Mouse (Mus musculus) neural tube, embryonic 15.5 days (tissue): ENCODE results near the gene Myd88. TPM values are rescaled to one million over a fixed set of nuclear protein-coding genes. Genes with fewer than 3 reads are reported as not detected.

ENCODE experiments used
- ATAC-seq: fragments of 200-750 bp; cut with Nextera tagmentation; 2 replicates; pipeline ENCODE4 v1.8.0; 2017; ENCODE audit warnings: mild to moderate bottlenecking, moderate TSS enrichment, moderate library complexity; ENCODE audit not compliant: low FRiP score
- H3K27ac ChIP-seq: fragments of 300-500 bp; sonication (generic); replicated peaks from 2 replicates; pipeline ENCODE4 v1.5.1; 2015; ENCODE audit warnings: mild to moderate bottlenecking, inconsistent platforms
- H3K27me3 ChIP-seq: fragments of 300-500 bp; sonication (generic); replicated peaks from 2 replicates; pipeline ENCODE4 v1.6.1; 2015; ENCODE audit warnings: inconsistent platforms
- H3K36me3 ChIP-seq: fragments of 300-500 bp; sonication (generic); 2 replicates; pipeline ENCODE4 v1.6.1; 2015; ENCODE audit warnings: inconsistent platforms
- H3K4me1 ChIP-seq: fragments of 300-500 bp; sonication (generic); 2 replicates; pipeline ENCODE4 v1.6.1; 2015; ENCODE audit warnings: inconsistent platforms
- H3K4me2 ChIP-seq: fragments of 300-500 bp; sonication (generic); 2 replicates; pipeline ENCODE4 v1.6.1; 2015; ENCODE audit warnings: inconsistent platforms, mild to moderate bottlenecking, moderate library complexity
- H3K4me3 ChIP-seq: fragments of 300-500 bp; sonication (generic); replicated peaks from 2 replicates; pipeline ENCODE4 v1.5.1; 2015; ENCODE audit warnings: mild to moderate bottlenecking, inconsistent platforms
- H3K9ac ChIP-seq: fragments of 300-500 bp; sonication (generic); replicated peaks from 2 replicates; pipeline ENCODE4 v1.6.1; 2015; ENCODE audit warnings: mild to moderate bottlenecking, inconsistent platforms
- H3K9me3 ChIP-seq: fragments of 300-500 bp; sonication (generic); replicated peaks from 2 replicates; pipeline ENCODE4 v1.6.1; 2016; ENCODE audit warnings: inconsistent platforms
- WGBS: fragments of 180-500 bp; shearing (Covaris S2); methylation state at CpG from one replicate; pipeline ENCODE4 v1.1.7; 2015; ENCODE audit warnings: mixed read lengths; 5-methylcytosine and 5-hydroxymethylcytosine counted together
- polyA plus RNA-seq: library from polyadenylated mRNA; unstranded; fragments of >200 nt; fragmentation: Nextera tagmentation; extraction: Ambion mirVana; gene quantifications from 2 replicates; pipeline ENCODE4 v1.2.1, GENCODE M21; 2015

Gene Myd88
- polyA plus RNA-seq, 1 experiment from 2014 or later = 6.2 TPM

- 93% methylated on average over 5 of the region's 5 CpGs for WGBS
- no peak for ATAC-seq
- no peaks in the 10 kb centered on the region for H3K27me3 ChIP-seq
- H3K9ac ChIP-seq = no peak overlapping the region
- no peaks in the 10 kb centered on the region for H3K36me3 ChIP-seq
- no peaks in the 10 kb centered on the region for H3K9me3 ChIP-seq
- H3K4me2 ChIP-seq = no peak overlapping the region
- H3K4me3 ChIP-seq = no peak overlapping the region
- H3K27ac ChIP-seq = no peak overlapping the region
- peaks cover 10% of the 10 kb centered on the region; the same call in 1 of the 2 replicates for H3K4me1 ChIP-seq
These were observed 20.2 kb upstream of the Myd88 start for GRCm38 (mm10) chr9:119361416-119361815.

- H3K4me3 ChIP-seq = peak overlapping the region; percentile 66
- peak overlapping the region; percentile 60 for H3K9ac ChIP-seq
- H3K27me3 ChIP-seq = no peaks in the 10 kb centered on the region
- peaks cover 10% of the 10 kb centered on the region; the same call in 1 of the 2 replicates for H3K4me1 ChIP-seq
- no peaks in the 10 kb centered on the region for H3K36me3 ChIP-seq
- no peak for ATAC-seq
- H3K4me2 ChIP-seq = peak overlapping the region; percentile 93
- 37% methylated on average over 9 of the region's 9 CpGs for WGBS
- no peaks in the 10 kb centered on the region for H3K9me3 ChIP-seq
- no peak overlapping the region for H3K27ac ChIP-seq
These were observed 16.8 kb upstream of the Myd88 start for GRCm38 (mm10) chr9:119358058-119358429.

GRCm38 (mm10) chr9:119357331-119358057 lies 16.3 kb upstream of the Myd88 start, which contains the start of gene Xylb:
Gene Xylb, plus strand, starts transcription at chr9:119357381.
- Histone ChIP-seq H3K4me2 (peak within 1 kb of the TSS; percentile 93), H3K4me1 (peaks cover 10% of the 10 kb centered on the region; the same call in 1 of the 2 replicates), H3K4me3 (peak within 1 kb of the TSS; percentile 66), H3K27me3 (no peaks in the 10 kb centered on the region), H3K9ac (peak within 1 kb of the TSS; percentile 60), H3K36me3 (no peaks in the 10 kb centered on the region), H3K9me3 (no peaks in the 10 kb centered on the region), H3K27ac (peak within 1 kb of the TSS; percentile 38)
- 3% methylated on average over 64 of the region's 65 CpGs for WGBS
- peak; percentile 89 for ATAC-seq

- H3K9me3 ChIP-seq = no peaks in the 10 kb centered on the region
- no peak overlapping the region for H3K27ac ChIP-seq
- peaks cover 10% of the 10 kb centered on the region; the same call in 1 of the 2 replicates for H3K4me1 ChIP-seq
- no peak for ATAC-seq
- H3K4me3 ChIP-seq = no peak overlapping the region
- no peaks in the 10 kb centered on the region for H3K27me3 ChIP-seq
- H3K4me2 ChIP-seq = no peak overlapping the region
- 82% methylated on average over 6 of the region's 6 CpGs for WGBS
- peaks cover 8% of the 10 kb centered on the region for H3K36me3 ChIP-seq
- H3K9ac ChIP-seq = no peak overlapping the region
These were observed 14.7 kb upstream of the Myd88 start for GRCm38 (mm10) chr9:119355943-119356342.

GRCm38 (mm10) chr9:119353926-119354325 lies 12.7 kb upstream of the Myd88 start:
- Histone ChIP-seq H3K9ac (no peak overlapping the region), H3K4me3 (no peak overlapping the region), H3K4me2 (no peak overlapping the region), H3K27me3 (no peaks in the 10 kb centered on the region), H3K4me1 (peaks cover 10% of the 10 kb centered on the region; the same call in 1 of the 2 replicates), H3K27ac (no peak overlapping the region), H3K36me3 (peaks cover 21% of the 10 kb centered on the region), H3K9me3 (no peaks in the 10 kb centered on the region)
- ATAC-seq = no peak
- 83% methylated on average over 6 of the region's 6 CpGs for WGBS

GRCm38 (mm10) chr9:119352060-119352459 lies 10.8 kb upstream of the Myd88 start:
- Histone ChIP-seq H3K9ac (no peak overlapping the region), H3K27ac (no peak overlapping the region), H3K4me3 (no peak overlapping the region), H3K36me3 (peaks cover 37% of the 10 kb centered on the region), H3K4me1 (no peaks in the 10 kb centered on the region), H3K4me2 (no peak overlapping the region), H3K9me3 (no peaks in the 10 kb centered on the region), H3K27me3 (no peaks in the 10 kb centered on the region)
- no peak; the same call in 1 of the 2 replicates for ATAC-seq
- 25% methylated on average over 4 of the region's 4 CpGs for WGBS

GRCm38 (mm10) chr9:119350947-119351705 lies 9.9 kb upstream of the Myd88 start:
- no peak overlapping the region for H3K4me2 ChIP-seq
- no peak overlapping the region for H3K9ac ChIP-seq
- no peaks in the 10 kb centered on the region for H3K4me1 ChIP-seq
- H3K4me3 ChIP-seq = no peak overlapping the region
- WGBS = 94% methylated on average over 10 of the region's 10 CpGs
- no peaks in the 10 kb centered on the region for H3K27me3 ChIP-seq
- peaks cover 46% of the 10 kb centered on the region for H3K36me3 ChIP-seq
- no peaks in the 10 kb centered on the region for H3K9me3 ChIP-seq
- no peak overlapping the region for H3K27ac ChIP-seq
- 0 out of 2 replicates have a peak, but pooled peaks have one; percentile 29 for ATAC-seq

GRCm38 (mm10) chr9:119350531-119350930 lies 9.3 kb upstream of the Myd88 start:
- Histone ChIP-seq H3K27ac (no peak overlapping the region), H3K27me3 (no peaks in the 10 kb centered on the region), H3K36me3 (peaks cover 52% of the 10 kb centered on the region), H3K9ac (no peak overlapping the region), H3K9me3 (no peaks in the 10 kb centered on the region), H3K4me1 (no peaks in the 10 kb centered on the region), H3K4me3 (no peak overlapping the region), H3K4me2 (no peak overlapping the region)
- 95% methylated on average over 3 of the region's 3 CpGs for WGBS
- ATAC-seq = no peak

GRCm38 (mm10) chr9:119346376-119346775 lies 5.2 kb upstream of the Myd88 start:
- Histone ChIP-seq H3K4me2 (no peak overlapping the region), H3K9ac (no peak overlapping the region), H3K27ac (no peak overlapping the region), H3K4me3 (no peak overlapping the region), H3K27me3 (no peaks in the 10 kb centered on the region), H3K9me3 (no peaks in the 10 kb centered on the region), H3K4me1 (peaks cover 18% of the 10 kb centered on the region), H3K36me3 (peaks cover 72% of the 10 kb centered on the region)
- 94% methylated on average over 8 of the region's 8 CpGs for WGBS
- ATAC-seq = no peak

- 93% methylated on average over 7 of the region's 7 CpGs for WGBS
- Histone ChIP-seq H3K9ac (no peak overlapping the region), H3K4me2 (peak overlapping the region; percentile 81; the same call in 1 of the 2 replicates)
These were observed 1.5 kb upstream of the Myd88 start for GRCm38 (mm10) chr9:119342728-119343127.

GRCm38 (mm10) chr9:119340212-119340580 lies 1.0 kb downstream of the Myd88 start:
- H3K36me3 ChIP-seq = peaks cover 21% of the 10 kb centered on the region
- WGBS = 7% methylated on average over 8 of the region's 8 CpGs
- peak overlapping the region; percentile 85 for H3K27ac ChIP-seq
- H3K27me3 ChIP-seq = 0 out of 2 replicates have a peak, but pooled peaks cover 3% of the 10 kb centered on the region
- peak overlapping the region; percentile 43; the same call in 1 of the 2 replicates for H3K9ac ChIP-seq
- peak overlapping the region; percentile 81 for H3K4me2 ChIP-seq
- H3K9me3 ChIP-seq = no peaks in the 10 kb centered on the region
- H3K4me1 ChIP-seq = peaks cover 34% of the 10 kb centered on the region
- peak overlapping the region; percentile 74 for H3K4me3 ChIP-seq
- ATAC-seq = no peak

More at GRCm38 (mm10) chr9:119342728-119343127, 1.5 kb upstream of the Myd88 start:
- H3K4me3 ChIP-seq = no peak overlapping the region
- H3K9me3 ChIP-seq = no peaks in the 10 kb centered on the region
- H3K27me3 ChIP-seq = 0 out of 2 replicates have a peak, but pooled peaks cover 3% of the 10 kb centered on the region
- ATAC-seq = no peak
- peaks cover 34% of the 10 kb centered on the region for H3K4me1 ChIP-seq
- no peak overlapping the region for H3K27ac ChIP-seq
- peaks cover 45% of the 10 kb centered on the region for H3K36me3 ChIP-seq
